Mouse (Mus musculus) forebrain, postnatal 0 days (tissue): ENCODE measurements at regions not wholly inside any gene's neighbourhood (a gene's known extent, or its start where the extent isn't known, plus 50 kb on each side); places are given as distances from the start of the nearest gene placed in this dataset.
"Not testable (repeated sequence)": the region's sequence is repeated elsewhere in the genome, so short reads cannot be mapped to it uniquely, and the experiment has no call there.

ENCODE experiments used
- ATAC-seq: fragments of 200-750 bp; cut with Nextera tagmentation; 2 replicates; pipeline ENCODE4 v1.8.0; 2017; ENCODE audit warnings: mild to moderate bottlenecking, moderate library complexity
- DNase-seq: peaks from one replicate; pipeline ENCODE4 v3.0.0-alpha.2; 2015
- H3K27ac ChIP-seq: fragments of 300-500 bp; sonication (generic); 2 replicates; pipeline ENCODE4 v1.5.1; 2014; ENCODE audit warnings: low read depth, mild to moderate bottlenecking, antibody characterized with exemption, low read length, moderate library complexity, mixed read lengths
- H3K27me3 ChIP-seq: fragments of 300-500 bp; sonication (generic); 2 replicates; pipeline ENCODE4 v1.6.1; 2014; ENCODE audit warnings: mild to moderate bottlenecking, low read length, mixed read lengths; ENCODE audit not compliant: insufficient read depth
- H3K36me3 ChIP-seq: fragments of 300-500 bp; sonication (generic); 2 replicates; pipeline ENCODE4 v1.6.1; 2014; ENCODE audit warnings: mild to moderate bottlenecking, moderate library complexity; ENCODE audit not compliant: insufficient read depth
- H3K4me1 ChIP-seq: fragments of 300-500 bp; sonication (generic); 2 replicates; pipeline ENCODE4 v1.6.1; 2014; ENCODE audit warnings: antibody characterized with exemption; ENCODE audit not compliant: insufficient read depth
- H3K4me2 ChIP-seq: fragments of 300-500 bp; sonication (generic); 2 replicates; pipeline ENCODE4 v1.6.1; 2014; ENCODE audit warnings: low read depth, mild to moderate bottlenecking, moderate library complexity
- H3K4me3 ChIP-seq: fragments of 300-500 bp; sonication (generic); 2 replicates; pipeline ENCODE4 v1.5.1; 2014; ENCODE audit warnings: low read depth, low read length, mixed read lengths
- H3K9ac ChIP-seq: fragments of 300-500 bp; sonication (generic); 2 replicates; pipeline ENCODE4 v1.6.1; 2014; ENCODE audit warnings: mild to moderate bottlenecking
- H3K9me3 ChIP-seq: fragments of 300-500 bp; sonication (generic); 2 replicates; pipeline ENCODE4 v1.6.1; 2016; ENCODE audit warnings: low read length
- CTCF ChIP-seq: sonication (generic); IDR thresholded peaks from 2 replicates; pipeline ENCODE4 v1.5.1; 2016; ENCODE audit warnings: antibody characterized with exemption, control low read depth, low read depth
- WGBS: fragments of 180-500 bp; shearing (Covaris S2); extraction: QIAGEN DNeasy Blood & Tissue Kit; methylation state at CpG from one replicate; pipeline ENCODE4 v1.1.7; 2014; 5-methylcytosine and 5-hydroxymethylcytosine counted together

- ATAC-seq, H3K36me3 ChIP-seq, H3K27ac ChIP-seq, H3K27me3 ChIP-seq, H3K9ac ChIP-seq, H3K4me3 ChIP-seq, H3K4me2 ChIP-seq, H3K9me3 ChIP-seq, H3K4me1 ChIP-seq, DNase-seq: not testable (repeated sequence)
- 88% methylated on average over 8 of the region's 14 CpGs for WGBS
Measured at GRCm38 (mm10) chr6:47745856-47746255, 67.4 kb downstream of the Pdia4 start.

GRCm38 (mm10) chr6:47743856-47744255 lies 69.4 kb downstream of the Pdia4 start:
- ATAC-seq, H3K9me3 ChIP-seq, H3K9ac ChIP-seq, H3K27ac ChIP-seq, H3K36me3 ChIP-seq, H3K27me3 ChIP-seq, H3K4me3 ChIP-seq, H3K4me1 ChIP-seq, DNase-seq: not testable (repeated sequence)
- WGBS = 0% methylated on average over 4 of the region's 20 CpGs
- H3K4me2 ChIP-seq = peak overlapping the region; percentile 34; the same call in 1 of the 2 replicates

GRCm38 (mm10) chr6:47740216-47740615 lies 73.0 kb downstream of the Pdia4 start:
- not testable (repeated sequence) for H3K27ac ChIP-seq, H3K36me3 ChIP-seq, H3K4me1 ChIP-seq, ATAC-seq, H3K9me3 ChIP-seq, H3K27me3 ChIP-seq
- peak; percentile 4 for TF ChIP-seq CTCF
- Histone ChIP-seq H3K9ac (peak overlapping the region; percentile 39; the same call in 1 of the 2 replicates), H3K4me2 (peak overlapping the region; percentile 37), H3K4me3 (peak overlapping the region; percentile 26)
- WGBS = 9% methylated on average over 15 of the region's 47 CpGs
- DNase-seq = peak; percentile 41

GRCm38 (mm10) chr6:47739696-47740095 lies 73.5 kb downstream of the Pdia4 start:
- not testable (repeated sequence) for H3K27me3 ChIP-seq, H3K4me2 ChIP-seq, ATAC-seq, H3K4me3 ChIP-seq, H3K4me1 ChIP-seq, H3K9me3 ChIP-seq, DNase-seq, H3K9ac ChIP-seq, H3K36me3 ChIP-seq, H3K27ac ChIP-seq
- 14% methylated on average over 10 of the region's 26 CpGs for WGBS

GRCm38 (mm10) chr6:47737972-47738371 lies 75.3 kb downstream of the Pdia4 start:
- H3K27ac ChIP-seq, ATAC-seq: not testable (repeated sequence)
- no CpG with 5 or more reads among the region's 3 CpGs for WGBS

More at GRCm38 (mm10) chr6:47737972-47738371, 75.3 kb downstream of the Pdia4 start:
- H3K4me1 ChIP-seq, H3K36me3 ChIP-seq, DNase-seq, H3K9ac ChIP-seq, H3K9me3 ChIP-seq, H3K4me3 ChIP-seq, H3K4me2 ChIP-seq, H3K27me3 ChIP-seq: not testable (repeated sequence)
